Mouse (Mus musculus) heart, adult 11 months (tissue): ENCODE measurements around the gene Cdt1.

Source experiments
- DNase-seq: peaks from one replicate; pipeline ENCODE4 v3.0.0; 2022

Gene Cdt1

GRCm38 (mm10) chr8:122574667-122575251 lies 6.9 kb downstream of the Cdt1 start:
- no peak for DNase-seq

- peak; percentile 94 for DNase-seq
These were observed 7.5 kb downstream of the Cdt1 start for GRCm38 (mm10) chr8:122575286-122575685.

GRCm38 (mm10) chr8:122575735-122576647 lies 8.2 kb downstream of the Cdt1 start:
- peak; percentile 94 for DNase-seq

GRCm38 (mm10) chr8:122576648-122577022 lies 8.8 kb downstream of the Cdt1 start, which contains the start of gene Aprt:
TSS of gene Aprt (minus strand) at chr8:122576909.
- peak; percentile 99 for DNase-seq

GRCm38 (mm10) chr8:122577116-122577515 lies 9.3 kb downstream of the Cdt1 start:
- no peak for DNase-seq

GRCm38 (mm10) chr8:122579196-122579595 lies 11.4 kb downstream of the Cdt1 start:
- no peak for DNase-seq

- no peak for DNase-seq
These were observed 13.1 kb downstream of the Cdt1 start for GRCm38 (mm10) chr8:122580926-122581325.

GRCm38 (mm10) chr8:122584981-122585380 lies 17.2 kb downstream of the Cdt1 start:
- DNase-seq: no peak

GRCm38 (mm10) chr8:122585411-122585891 lies 17.6 kb downstream of the Cdt1 start:
- no peak for DNase-seq

- DNase-seq: no peak
These were observed 18.4 kb downstream of the Cdt1 start for GRCm38 (mm10) chr8:122586171-122586570.

- no peak for DNase-seq
These were observed 18.9 kb downstream of the Cdt1 start for GRCm38 (mm10) chr8:122586749-122587148.

GRCm38 (mm10) chr8:122593240-122593639 lies 25.4 kb downstream of the Cdt1 start:
- DNase-seq: no peak

GRCm38 (mm10) chr8:122593783-122594507 lies 26.1 kb downstream of the Cdt1 start:
- DNase-seq: no peak

GRCm38 (mm10) chr8:122596031-122596430 lies 28.2 kb downstream of the Cdt1 start:
- DNase-seq: no peak

GRCm38 (mm10) chr8:122600666-122601065 lies 32.9 kb downstream of the Cdt1 start:
- no peak for DNase-seq

- no peak for DNase-seq
These were observed 36.8 kb downstream of the Cdt1 start for GRCm38 (mm10) chr8:122604640-122605039.

GRCm38 (mm10) chr8:122605367-122605766 lies 37.6 kb downstream of the Cdt1 start:
- no peak for DNase-seq

- DNase-seq: no peak
These were observed 39.0 kb downstream of the Cdt1 start for GRCm38 (mm10) chr8:122606810-122607209.

GRCm38 (mm10) chr8:122610209-122610608 lies 42.4 kb downstream of the Cdt1 start:
- DNase-seq: no peak

- no peak for DNase-seq
These were observed 42.9 kb downstream of the Cdt1 start for GRCm38 (mm10) chr8:122610612-122611277.

GRCm38 (mm10) chr8:122611295-122612133 lies 43.7 kb downstream of the Cdt1 start, which contains the start of the genes Galns and Trappc2l:
TSS of gene Galns (minus strand) at chr8:122611463.
TSS of gene Trappc2l (plus strand) at chr8:122611640.
- peak; percentile 99 for DNase-seq
